Mouse (Mus musculus) brain, embryonic 14.5 days (tissue): ENCODE measurements around the gene Slc5a2.

ENCODE experiments used
- CTCF ChIP-seq: fragments of 200-500 bp; IDR thresholded peaks from 2 replicates; pipeline ENCODE4 v1.5.1; 2012; ENCODE audit warnings: inconsistent platforms, mild to moderate bottlenecking, moderate library complexity, borderline replicate concordance; ENCODE audit not compliant: insufficient read depth, insufficient read length; ENCODE audit errors: extremely low read depth
- POLR2A ChIP-seq: fragments of 200-500 bp; IDR thresholded peaks from 2 replicates; pipeline ENCODE4 v1.6.1; 2012; ENCODE audit warnings: mild to moderate bottlenecking, inconsistent platforms, borderline replicate concordance; ENCODE audit not compliant: poor library complexity, insufficient read depth, insufficient read length, severe bottlenecking; ENCODE audit errors: extremely low read depth

DNA sequence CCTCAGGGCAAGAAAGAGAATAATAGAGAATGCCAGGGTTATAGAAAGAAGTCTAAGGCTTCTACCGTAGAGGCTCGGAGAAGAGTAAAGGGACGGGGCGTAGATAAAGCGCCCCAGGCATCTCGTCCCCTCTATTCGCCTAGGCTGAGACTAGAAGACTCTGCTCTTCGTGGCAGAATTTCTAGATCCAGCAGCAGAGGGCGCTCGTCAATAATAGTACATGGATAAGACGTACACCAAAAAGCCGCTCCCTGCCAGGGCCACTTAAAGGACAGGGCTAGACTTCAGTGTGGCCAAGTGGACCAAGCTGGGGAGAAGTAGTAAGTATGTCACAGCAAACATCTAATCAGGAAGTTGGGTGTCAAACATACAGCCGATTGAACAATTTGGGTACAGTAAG lies 18.0 kb upstream of the Slc5a2 start:
- no peak for TF ChIP-seq POLR2A
- TF ChIP-seq CTCF: peak; percentile 71; the same call in 1 of the 2 replicates
